Mouse (Mus musculus) bone marrow macrophage, adult 2 months (primary cell): ENCODE data around the gene Atp5g3. TPM values are rescaled to one million over a fixed set of nuclear protein-coding genes. Genes with fewer than 3 reads are reported as not detected.

Experiments
- H3K27ac ChIP-seq: 2 replicates; pipeline ENCODE4 v1.5.1; 2012; ENCODE audit warnings: low read depth, low read length; ENCODE audit not compliant: insufficient read depth
- H3K4me1 ChIP-seq: 2 replicates; pipeline ENCODE4 v1.6.1; 2012; ENCODE audit warnings: low read length; ENCODE audit not compliant: control insufficient read depth, insufficient read depth
- H3K4me3 ChIP-seq: 2 replicates; pipeline ENCODE4 v1.5.1; 2012; ENCODE audit warnings: mild to moderate bottlenecking, low read length, moderate library complexity; ENCODE audit not compliant: insufficient read depth
- CTCF ChIP-seq: IDR thresholded peaks from 2 replicates; pipeline ENCODE4 v1.5.1; 2012; ENCODE audit warnings: low read depth, mild to moderate bottlenecking, low read length, moderate library complexity
- POLR2A ChIP-seq: IDR thresholded peaks from 2 replicates; pipeline ENCODE4 v1.6.1; 2012; ENCODE audit warnings: mild to moderate bottlenecking, low read depth, low read length, borderline replicate concordance
- polyA plus RNA-seq: library from polyadenylated mRNA; stranded (reverse); fragments of >200 nt; gene quantifications from 2 replicates; pipeline ENCODE4 v1.2.4, GENCODE M21; 2012; ENCODE audit not compliant: missing spikeins, insufficient read depth, insufficient read length

Gene Atp5g3
- polyA plus RNA-seq: 284 and 308 TPM in 2 replicates

DNA sequence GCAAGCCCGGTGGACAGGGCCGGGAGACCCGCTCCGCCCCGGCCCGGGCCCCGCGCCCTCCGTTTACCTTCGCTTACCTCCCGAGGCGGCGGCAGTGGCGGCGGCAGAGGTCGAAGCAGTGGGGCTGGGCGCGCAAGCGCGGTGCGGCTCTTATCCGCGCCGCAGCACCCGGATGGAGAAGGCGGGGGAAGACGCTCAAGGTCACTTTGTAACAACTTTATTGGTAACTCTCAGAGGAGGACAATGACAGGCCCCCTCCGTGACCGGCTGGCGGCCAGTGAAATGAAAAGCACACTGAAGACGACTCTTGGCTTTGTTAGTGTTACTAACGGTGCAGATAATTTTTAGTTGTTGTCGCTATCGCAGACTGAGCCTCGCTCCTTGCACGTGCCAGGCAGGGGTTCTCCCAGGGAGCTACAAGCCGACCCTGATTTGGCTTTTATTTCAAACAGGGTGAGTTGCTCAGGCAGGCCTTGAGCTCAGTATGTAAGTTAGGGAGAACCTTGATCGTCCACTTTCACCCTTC is at the start of gene Atp5g3:
Gene Atp5g3, minus strand, starts transcription at position 152 of the 526 bp plus-strand sequence.
- H3K4me3 ChIP-seq: peak within 1 kb of the TSS; percentile 75
- peaks cover 4% of the 10 kb centered on the region for H3K4me1 ChIP-seq
- peak within 1 kb of the TSS; percentile 77 for H3K27ac ChIP-seq
- TF ChIP-seq CTCF (no peak), POLR2A (no peak)

DNA sequence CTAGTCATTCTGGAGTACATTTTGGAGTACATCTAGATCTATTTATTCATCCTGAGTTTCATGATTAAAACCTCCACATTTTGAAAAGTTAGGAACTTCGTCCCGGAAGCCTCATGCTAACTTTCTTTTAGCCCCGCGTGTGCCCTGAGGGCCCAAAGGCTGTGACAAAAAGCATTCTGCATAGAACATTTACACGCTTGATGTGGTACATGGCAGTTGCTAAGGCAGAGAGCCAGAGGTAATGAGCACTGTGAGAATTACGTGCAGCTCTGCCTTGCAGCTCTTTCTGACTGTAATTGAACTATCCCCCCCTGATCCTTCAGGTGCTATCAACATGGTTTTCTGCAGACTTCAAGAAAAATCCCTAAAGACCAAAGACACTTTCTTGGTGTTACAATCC is 47.2 kb upstream of the Atp5g3 start:
- no peak overlapping the region for H3K27ac ChIP-seq
- TF ChIP-seq POLR2A: no peak
- no peak for TF ChIP-seq CTCF
- H3K4me1 ChIP-seq: no peaks in the 10 kb centered on the region
- no peak overlapping the region for H3K4me3 ChIP-seq

DNA sequence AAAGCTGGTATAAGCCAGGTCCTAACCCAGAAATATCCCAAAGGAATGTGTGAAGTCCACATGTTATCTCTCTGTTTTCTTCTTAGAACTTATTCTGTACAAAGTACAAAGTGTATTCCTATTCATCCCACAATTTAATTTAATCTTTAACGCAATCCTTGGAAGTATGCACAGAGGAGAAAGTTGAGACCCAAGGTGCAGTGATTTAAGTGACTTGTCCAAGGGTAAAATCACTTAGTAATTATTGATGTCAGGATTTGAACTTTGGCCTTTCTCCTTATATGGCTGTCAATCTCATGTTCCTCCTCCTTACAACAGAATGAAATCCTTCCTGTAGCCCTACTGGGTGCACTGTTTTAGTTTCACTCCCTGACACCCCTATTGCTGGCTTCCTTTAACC is 42.5 kb upstream of the Atp5g3 start:
- TF ChIP-seq POLR2A (no peak), CTCF (no peak)
- Histone ChIP-seq H3K4me1 (no peaks in the 10 kb centered on the region), H3K4me3 (no peak overlapping the region), H3K27ac (no peak overlapping the region)

DNA sequence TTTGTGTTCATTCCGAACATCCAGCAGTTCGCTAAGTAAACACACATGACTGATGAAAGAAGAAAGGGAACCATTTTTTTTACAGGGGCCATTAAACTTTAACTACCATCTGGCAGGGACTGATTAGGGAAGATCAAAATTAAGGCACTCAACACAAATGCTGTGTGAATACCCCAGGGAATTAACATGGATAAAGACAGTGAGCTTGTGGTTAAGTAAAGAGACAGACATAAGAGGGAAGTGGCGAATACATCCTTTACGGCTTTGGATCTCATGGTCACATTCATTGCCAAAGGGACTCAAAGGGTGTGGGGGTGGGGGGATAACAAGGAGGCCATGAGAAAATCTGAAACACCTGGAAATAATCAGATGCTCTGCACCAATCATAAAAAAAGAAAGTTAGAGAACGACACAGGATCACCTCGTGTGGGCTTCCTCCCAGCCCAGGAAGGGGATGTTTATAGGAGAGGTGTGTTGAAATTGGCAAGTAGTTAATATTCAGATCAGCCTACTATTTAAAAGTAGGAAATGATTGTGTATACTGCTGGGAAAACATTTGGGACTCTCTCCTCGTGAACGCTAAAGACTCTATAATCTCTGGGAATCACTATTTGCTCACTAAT is 41.6 kb upstream of the Atp5g3 start:
- Histone ChIP-seq H3K4me3 (no peak overlapping the region), H3K4me1 (no peaks in the 10 kb centered on the region), H3K27ac (no peak overlapping the region)
- no peak for TF ChIP-seq CTCF
- TF ChIP-seq POLR2A: no peak

DNA sequence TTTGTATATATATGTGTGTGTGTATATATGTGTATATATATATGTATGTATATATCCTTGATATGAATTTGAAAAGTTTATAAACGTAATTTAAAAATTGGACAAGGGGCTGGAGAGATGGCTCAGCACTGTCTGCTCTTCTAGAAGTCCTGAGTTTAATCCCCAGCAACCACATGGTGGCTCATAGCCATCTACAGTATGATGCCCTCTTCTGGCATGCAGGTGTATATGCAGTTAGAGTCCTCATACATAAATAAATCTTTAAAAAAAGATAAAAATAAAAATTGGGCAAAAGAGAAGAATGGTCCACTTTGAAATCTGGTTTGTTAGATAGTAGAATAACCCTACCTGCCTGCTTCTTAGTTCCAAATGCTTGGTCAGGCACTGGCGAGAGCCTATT is 36.2 kb upstream of the Atp5g3 start:
- no peaks in the 10 kb centered on the region; the same call in 1 of the 2 replicates for H3K4me1 ChIP-seq
- H3K4me3 ChIP-seq: no peak overlapping the region
- no peak overlapping the region for H3K27ac ChIP-seq
- TF ChIP-seq POLR2A (no peak), CTCF (no peak)

DNA sequence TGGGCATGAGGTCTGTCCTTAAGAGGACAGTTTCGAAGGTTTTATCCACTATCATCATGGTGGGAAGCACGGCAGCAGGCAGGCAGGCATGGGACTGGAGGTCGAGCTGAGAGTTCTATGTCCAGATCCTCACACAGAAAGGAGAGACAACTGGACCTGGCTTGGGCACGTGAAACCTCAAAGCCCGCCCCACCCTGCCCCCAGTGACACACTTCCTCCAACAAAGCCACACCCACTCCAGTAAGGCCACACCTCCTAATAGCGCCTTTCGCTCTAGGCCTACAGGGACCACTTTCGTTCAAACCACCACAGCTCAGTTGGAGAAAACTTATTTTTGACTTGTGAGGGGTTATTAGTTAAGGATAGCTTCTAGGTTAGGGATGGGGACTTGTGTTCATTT is 32.6 kb upstream of the Atp5g3 start:
- Histone ChIP-seq H3K4me1 (no peaks in the 10 kb centered on the region; the same call in 1 of the 2 replicates), H3K4me3 (no peak overlapping the region), H3K27ac (no peak overlapping the region)
- TF ChIP-seq POLR2A: no peak
- no peak for TF ChIP-seq CTCF

DNA sequence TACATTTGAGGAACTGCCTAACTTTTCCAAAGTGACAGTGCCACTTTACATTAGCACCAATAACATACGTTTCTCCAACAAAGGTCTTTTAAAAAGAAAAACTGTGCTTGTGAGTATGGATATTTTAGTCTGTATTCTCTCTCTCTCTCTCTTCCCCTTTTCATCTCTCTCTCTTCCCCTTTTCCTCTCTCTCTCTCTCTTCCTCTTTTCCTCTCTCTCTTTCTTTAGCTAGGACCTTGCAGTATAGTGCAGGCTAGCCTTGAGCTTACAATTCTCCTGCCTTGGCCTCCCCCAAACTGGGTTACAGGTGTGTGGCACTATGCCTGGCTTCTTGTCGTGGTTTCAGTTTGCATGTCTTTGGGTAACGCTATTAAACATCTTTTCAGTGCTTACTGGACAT is 31.7 kb upstream of the Atp5g3 start:
- Histone ChIP-seq H3K27ac (no peak overlapping the region), H3K4me1 (no peaks in the 10 kb centered on the region; the same call in 1 of the 2 replicates)
- TF ChIP-seq POLR2A (no peak), CTCF (no peak)

DNA sequence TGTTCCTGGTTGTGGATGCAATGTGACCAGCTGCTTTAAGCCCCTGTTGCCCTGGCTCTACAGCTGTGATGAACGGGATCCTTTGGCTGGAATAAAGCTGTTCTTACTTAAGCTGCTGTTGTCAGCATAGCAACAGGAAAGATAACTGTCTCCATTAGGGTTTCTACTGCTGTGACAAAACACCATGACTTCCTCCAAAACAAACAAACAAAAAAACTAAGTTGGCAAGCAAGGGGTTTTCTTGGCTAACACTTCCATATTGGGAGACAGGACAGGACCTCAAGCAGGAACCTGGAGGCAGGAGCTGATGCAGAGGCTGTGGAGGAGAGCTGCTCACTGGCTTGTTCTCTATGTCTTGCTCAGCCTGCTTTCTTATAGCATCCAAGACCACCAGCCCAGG is 30.2 kb upstream of the Atp5g3 start:
- Histone ChIP-seq H3K27ac (no peak overlapping the region), H3K4me1 (no peaks in the 10 kb centered on the region; the same call in 1 of the 2 replicates), H3K4me3 (no peak overlapping the region)
- TF ChIP-seq CTCF: no peak
- no peak for TF ChIP-seq POLR2A

More for the DNA sequence above, 31.7 kb upstream of the Atp5g3 start:
- no peak overlapping the region for H3K4me3 ChIP-seq

DNA sequence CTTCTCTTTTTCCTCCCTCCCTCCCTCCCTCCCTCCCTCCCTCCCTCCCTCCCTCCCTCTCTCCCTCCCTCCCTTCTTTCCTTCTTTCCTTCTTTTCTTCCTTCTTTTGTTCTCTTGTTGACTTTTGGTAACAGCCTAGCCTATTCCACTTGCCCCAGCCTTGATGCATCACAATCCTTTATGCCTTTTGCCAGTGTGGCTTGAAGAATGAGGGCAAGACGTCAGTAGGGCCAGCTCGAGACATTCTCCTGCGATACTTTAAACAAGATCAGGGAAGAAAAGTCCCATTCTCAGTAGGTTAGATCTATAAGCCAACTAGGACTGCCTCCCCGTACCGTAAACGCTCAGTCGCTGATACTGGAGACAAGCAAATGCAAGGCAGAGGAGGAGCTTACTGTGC is 29.3 kb upstream of the Atp5g3 start:
- Histone ChIP-seq H3K4me1 (no peaks in the 10 kb centered on the region; the same call in 1 of the 2 replicates), H3K4me3 (no peak overlapping the region), H3K27ac (no peak overlapping the region)
- TF ChIP-seq CTCF (no peak), POLR2A (no peak)

DNA sequence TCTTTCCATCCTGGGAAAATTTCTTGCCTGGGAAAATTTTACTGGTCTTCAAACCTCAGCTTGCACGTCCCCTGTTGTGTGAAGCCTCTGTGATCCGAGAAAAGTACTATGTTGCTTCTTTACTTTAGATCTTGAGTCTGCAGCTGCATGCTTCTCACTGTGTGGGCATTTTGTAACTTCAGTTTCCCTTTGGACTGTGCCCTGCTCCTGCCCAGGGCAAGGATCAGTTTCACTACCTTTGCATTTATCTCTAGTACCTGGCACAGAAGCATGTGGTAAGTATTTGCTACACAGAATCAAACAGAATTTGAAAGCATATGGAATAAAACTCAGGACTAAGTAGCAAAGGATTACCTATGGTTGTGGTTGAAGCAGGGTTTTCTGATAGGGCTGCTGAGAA is 27.8 kb upstream of the Atp5g3 start:
- no peaks in the 10 kb centered on the region; the same call in 1 of the 2 replicates for H3K4me1 ChIP-seq
- TF ChIP-seq POLR2A (no peak), CTCF (no peak)
- H3K4me3 ChIP-seq: no peak overlapping the region
- H3K27ac ChIP-seq: no peak overlapping the region

DNA sequence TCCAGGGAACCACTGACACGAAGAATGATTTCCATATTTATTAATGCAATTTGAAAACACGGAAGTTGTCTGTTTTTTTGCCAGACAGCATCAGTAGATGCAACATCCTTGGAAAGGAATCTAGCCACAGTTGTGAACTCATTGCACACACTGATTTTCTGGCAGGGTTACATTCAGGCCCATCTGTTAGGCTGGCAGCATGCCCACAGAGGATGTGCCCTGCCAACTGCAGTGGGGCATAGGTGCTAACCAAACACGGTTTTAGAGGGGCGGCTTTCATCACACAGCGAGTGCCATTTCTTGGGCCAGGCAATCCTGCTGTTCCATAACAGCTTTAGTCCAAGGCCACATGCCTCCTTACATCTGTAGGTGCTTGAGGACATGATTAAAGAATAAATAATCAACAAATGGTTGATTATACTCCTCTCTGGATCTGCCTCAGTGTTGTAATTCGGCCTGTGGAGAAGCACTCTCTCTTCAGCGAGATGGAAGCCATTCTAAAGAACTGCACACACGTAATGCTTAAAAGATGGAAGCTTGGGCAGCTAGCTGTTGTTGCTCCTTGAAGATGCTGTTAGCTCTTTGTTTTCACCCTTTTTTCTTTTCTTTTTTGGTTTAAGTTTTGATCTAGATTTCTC is 21.7 kb upstream of the Atp5g3 start:
- no peak overlapping the region for H3K27ac ChIP-seq
- no peak overlapping the region for H3K4me3 ChIP-seq
- H3K4me1 ChIP-seq: no peaks in the 10 kb centered on the region
- no peak for TF ChIP-seq POLR2A
- TF ChIP-seq CTCF: no peak
